Mouse (Mus musculus) R1 (cell line): ENCODE data around the gene Pdzd8.

ENCODE experiments used
- DNase-seq: peaks from one replicate; pipeline ENCODE4 v3.0.0-alpha.2; 2018; ENCODE audit warnings: low read depth, low spot score

Gene Pdzd8

GRCm38 (mm10) chr19:59354906-59355305 lies 9.3 kb upstream of the Pdzd8 start:
- no peak for DNase-seq

GRCm38 (mm10) chr19:59352760-59353159 lies 7.2 kb upstream of the Pdzd8 start:
- no peak for DNase-seq

DNA sequence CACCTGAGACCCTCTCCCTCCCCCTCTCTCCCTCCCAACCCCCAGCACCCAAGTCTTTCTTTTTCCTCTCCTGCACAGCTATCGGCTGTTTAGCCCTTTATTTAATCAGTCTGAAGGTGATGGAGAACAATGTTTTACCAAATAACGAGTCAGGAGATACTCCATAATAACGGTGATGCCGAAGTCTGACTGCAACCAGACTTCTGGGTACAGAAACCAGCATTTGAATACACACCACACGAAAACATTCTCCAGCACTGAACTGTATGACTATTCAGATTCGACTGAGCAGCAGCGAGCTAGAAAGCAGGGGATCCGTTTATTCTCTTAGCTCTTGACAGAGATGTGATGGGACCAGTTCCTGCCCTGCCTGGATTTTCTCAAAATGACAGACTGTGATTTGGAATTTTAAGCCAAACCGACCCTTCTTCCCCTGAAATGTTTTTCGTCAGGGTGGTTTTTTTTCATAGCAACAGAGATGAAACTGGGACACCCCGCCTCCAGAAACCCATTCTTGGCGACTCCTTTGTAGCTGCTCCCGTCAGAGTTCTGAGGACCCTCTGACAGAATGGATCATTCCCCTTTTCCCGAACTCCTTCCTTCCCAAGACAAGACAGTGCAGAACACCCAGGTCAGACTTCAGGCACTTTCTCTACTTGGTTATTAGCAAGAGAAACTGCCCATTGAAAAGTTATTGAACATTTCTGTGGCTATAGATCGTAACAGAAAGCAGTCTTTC lies 5.7 kb upstream of the Pdzd8 start:
- DNase-seq, result no peak

- DNase-seq, result no peak
Measured at GRCm38 (mm10) chr19:59350273-59350903, 4.8 kb upstream of the Pdzd8 start.

DNA sequence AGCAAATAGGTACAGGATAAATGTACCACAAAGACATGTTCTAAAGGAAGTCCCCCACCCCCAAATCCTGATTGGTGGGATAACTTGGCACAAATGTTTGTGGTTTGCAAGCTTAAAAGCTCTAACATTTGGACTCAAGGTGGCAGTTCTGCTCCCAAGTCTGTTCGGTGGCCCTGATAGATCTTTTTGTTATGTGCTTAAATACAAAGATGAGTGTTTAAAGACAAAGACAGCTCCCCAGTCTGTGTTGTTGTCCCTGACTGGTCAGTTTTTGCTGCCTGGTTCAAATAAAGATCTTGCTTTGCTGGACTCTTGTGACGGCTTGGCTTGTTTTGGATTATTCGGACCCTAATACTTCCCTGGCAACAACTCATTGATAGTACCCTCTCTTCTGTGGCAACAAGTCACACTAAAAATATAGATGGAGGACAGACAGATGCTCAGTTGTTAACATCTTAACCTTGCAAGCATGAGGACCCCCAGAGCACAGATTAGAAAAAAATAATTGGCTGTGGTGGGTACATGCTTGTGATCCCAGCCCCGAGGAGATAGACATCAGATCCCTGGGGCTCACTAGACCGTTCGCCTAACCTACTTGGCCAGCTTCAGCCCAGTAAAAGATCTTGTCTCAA lies 3.9 kb upstream of the Pdzd8 start:
- DNase-seq, result no peak

GRCm38 (mm10) chr19:59346325-59346724 lies 745 bp upstream of the Pdzd8 start:
- DNase-seq, result no peak

DNA sequence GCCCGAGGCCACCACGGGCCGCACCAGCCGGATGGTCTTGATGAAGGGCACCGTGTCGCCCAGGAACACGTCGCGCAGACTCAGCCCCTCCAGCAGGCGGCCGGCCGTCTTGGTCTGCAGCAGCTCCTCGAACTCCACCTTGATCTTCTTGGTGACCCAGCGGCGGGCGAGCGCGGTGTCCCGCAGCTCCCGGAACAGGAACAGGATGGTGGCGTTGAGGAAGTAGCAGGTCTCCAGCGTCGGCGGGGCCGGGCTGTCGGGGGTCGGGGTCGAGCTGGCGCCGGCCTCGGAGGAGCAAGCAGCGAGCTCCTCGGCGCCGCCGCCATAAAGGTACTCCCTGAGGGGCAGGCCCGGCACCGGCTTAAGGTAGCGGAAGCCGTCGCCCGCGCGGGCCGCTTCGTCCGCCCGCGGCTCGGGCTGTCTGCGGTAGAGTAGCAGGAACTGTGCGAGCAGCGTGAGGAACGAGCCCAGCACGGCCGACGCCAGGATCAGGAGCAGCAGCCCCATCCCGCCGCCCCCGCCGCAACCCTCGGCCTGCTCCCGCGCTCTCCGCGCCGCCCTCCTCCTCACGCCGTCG lies 411 bp downstream of the Pdzd8 start:
- peak; percentile 58 for DNase-seq

- DNase-seq, result peak; percentile 13
Measured at GRCm38 (mm10) chr19:59344304-59344711, 1.3 kb downstream of the Pdzd8 start.

DNA sequence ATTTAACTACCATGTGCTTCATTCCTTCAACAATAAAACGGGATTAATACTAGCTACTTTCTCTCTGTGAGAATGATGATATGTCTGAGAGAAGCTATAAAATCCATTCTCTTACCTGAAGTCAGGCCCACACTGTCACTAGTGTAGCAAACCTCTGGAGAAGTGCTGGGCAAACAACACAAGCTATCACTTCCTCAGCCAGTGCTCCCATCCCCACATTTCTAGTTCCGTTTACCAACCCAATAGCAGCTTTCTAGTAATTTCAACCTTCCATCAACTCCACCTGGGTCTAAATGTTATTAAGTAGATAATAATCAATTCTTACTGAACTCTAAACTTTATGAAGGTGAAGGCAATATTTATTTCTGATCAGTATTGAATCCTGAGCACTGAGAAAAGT lies 2.6 kb downstream of the Pdzd8 start:
- DNase-seq, result no peak

- DNase-seq, result no peak
Measured at GRCm38 (mm10) chr19:59339908-59340307, 5.7 kb downstream of the Pdzd8 start.

DNA sequence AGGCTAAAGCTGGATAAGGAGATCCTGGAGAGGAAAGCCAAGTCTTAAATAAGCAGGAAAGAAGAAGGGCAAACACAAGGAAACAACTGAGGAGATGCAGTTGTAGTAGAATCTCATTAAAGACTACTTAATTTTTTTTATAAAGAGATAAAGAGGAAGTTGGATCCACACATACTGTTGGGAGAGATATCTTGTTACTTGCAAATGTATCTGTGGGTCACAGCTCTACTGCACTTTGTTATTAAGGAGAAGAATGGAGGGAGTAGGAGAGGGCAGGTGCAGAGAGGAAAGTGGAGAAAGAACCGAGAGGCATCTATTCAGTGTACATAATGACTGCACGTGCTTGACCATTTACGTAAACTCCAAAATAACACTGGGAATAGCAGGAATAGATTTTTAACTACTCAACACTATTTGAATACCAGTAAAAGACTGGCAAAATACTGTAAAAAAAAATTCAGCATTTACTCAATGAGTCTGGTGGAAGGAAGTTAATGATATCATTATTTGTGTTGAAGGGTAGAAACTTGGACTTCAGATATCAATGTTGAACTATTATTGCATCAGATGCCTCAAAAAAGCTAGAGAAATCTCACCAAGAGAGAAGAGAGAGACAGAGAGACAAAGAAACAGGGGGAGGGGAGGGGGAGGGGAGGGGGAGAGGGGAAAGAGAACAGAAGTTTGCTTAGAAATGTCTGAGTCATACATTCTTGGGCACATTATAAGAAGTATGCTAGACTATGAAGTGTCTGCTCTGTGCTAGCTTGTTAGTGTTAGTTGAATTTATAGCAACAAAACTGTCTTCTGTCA lies 7.5 kb downstream of the Pdzd8 start:
- no peak for DNase-seq

GRCm38 (mm10) chr19:59336655-59337054 lies 8.9 kb downstream of the Pdzd8 start:
- no peak for DNase-seq

GRCm38 (mm10) chr19:59330816-59331225 lies 14.8 kb downstream of the Pdzd8 start:
- no peak for DNase-seq

GRCm38 (mm10) chr19:59321990-59322389 lies 23.6 kb downstream of the Pdzd8 start, which contains the start of gene Rps12-ps3:
Rps12-ps3 (plus strand) TSS chr19:59322290.
- DNase-seq, result no peak

- peak; percentile 15 for DNase-seq
Measured at GRCm38 (mm10) chr19:59316571-59316970, 29.0 kb downstream of the Pdzd8 start.

DNA sequence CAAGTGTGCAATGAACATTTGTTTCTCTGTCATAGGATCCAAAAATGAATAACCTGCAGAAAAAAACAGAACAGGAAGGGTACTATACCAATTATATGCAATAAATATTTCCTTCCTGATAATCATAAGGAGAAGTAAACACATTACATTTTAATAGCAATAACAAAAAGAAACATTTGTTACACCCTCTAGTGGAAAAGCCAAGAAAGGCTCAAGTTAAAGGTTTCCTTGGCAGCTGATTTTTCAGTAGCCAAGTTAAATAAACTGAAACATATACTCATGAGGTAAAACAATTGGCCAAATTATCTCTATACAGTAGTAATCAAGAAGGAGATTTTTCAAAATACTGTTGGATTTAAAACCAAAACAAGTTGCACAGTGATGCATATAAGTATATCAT lies 30.3 kb downstream of the Pdzd8 start:
- no peak for DNase-seq

DNA sequence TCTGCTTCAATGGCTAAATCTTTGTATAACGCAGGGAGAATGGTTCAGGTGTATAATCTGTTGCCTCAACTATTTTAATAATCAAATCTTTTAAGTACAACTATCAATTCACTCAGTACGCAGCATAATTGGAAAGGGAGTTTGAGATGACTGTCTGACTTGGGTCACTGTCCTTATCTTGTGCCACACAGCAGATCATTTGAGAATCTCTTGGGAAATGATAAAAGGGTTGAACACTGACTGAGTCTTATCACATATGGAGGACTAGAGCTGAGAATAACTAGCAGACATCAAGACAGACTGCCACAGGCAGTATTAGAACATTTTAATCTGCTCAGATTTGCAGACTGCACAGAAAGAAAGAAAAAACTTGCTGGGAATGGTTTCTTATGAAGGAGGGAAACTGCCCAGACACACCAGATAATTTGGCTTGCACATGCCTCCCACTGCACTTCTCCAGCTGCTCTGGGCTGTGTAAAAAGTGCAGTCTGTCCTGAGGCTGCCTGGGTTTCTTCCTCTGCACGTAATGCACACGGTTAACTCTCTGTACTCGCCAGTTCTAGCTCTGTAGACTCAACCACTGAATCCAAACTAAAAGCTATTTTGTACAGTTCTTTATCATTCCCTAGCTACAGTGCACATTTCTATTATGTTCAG lies 53.3 kb downstream of the Pdzd8 start:
- no peak for DNase-seq

GRCm38 (mm10) chr19:59289811-59290210 lies 55.8 kb downstream of the Pdzd8 start:
- no peak for DNase-seq

DNA sequence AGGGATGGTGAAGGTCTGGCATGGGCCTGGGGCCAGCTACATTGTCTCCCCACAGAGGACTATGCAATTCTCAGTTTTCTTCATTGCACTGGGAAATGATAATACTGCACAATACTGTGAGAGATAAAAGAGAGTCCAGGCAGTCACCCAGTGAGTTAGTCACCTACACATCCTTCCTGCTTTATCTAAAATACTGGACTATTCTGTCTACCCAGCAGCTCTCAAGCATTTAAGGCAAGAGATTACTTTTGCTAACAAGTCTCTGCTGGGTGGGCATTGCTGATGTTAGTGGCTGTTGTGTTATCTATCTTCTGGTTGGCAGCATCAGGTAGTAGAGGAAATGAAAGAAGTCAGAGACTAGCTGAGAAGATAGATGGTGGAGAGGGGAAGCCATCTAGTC lies 56.5 kb downstream of the Pdzd8 start:
- no peak for DNase-seq

DNA sequence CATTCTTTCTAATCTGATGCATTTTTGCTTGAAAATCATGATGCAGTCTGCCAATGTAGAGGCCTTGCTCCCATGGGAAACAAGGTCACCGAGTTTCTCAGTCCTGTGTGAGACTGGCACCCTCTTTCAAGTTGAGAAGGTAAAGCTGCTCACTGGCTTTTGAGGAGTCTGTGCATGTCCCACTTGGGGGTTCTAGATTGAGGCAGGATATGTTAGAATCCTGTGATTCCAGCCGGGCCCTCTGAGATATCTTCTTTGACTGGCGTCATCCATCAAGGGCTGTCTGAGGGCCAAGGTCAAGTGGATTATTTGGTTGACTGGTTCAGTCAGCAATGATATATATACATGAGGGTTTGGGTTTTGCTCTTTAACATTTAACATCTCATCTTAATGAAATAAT lies 63.6 kb downstream of the Pdzd8 start:
- DNase-seq, result no peak

DNA sequence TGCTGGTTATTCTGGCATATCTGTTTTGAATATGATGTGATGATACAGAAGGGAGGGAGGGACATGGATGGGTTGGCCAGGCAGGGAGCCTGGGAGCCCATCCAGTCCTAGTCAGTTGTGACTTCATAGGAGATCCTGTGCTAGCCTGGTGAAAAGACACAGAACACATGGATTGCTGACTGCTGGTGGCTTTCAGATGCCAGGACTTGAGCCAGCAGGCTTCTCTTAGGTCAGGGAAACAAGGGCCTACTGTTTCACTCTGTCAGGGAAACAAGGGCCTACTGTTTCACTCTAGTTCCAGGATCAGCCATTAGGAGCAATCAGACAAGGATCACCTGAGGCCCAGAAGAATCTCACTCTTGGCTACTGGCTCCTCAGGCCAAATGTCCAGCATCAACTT lies 64.7 kb downstream of the Pdzd8 start:
- no peak for DNase-seq
